Mouse (Mus musculus) hindbrain, embryonic 10.5 days (tissue): ENCODE measurements at regions not wholly inside any gene's neighbourhood (a gene's known extent, or its start where the extent isn't known, plus 50 kb on each side); places are given as distances from the start of the nearest gene placed in this dataset.

ENCODE experiments used
- DNase-seq: peaks from one replicate; pipeline ENCODE4 v3.0.0-alpha.2; 2017; ENCODE audit warnings: low spot score
- H3K27ac ChIP-seq: fragments of 300-500 bp; sonication (generic); 2 replicates; pipeline ENCODE4 v1.5.1; 2016; ENCODE audit warnings: mild to moderate bottlenecking, moderate library complexity
- H3K27me3 ChIP-seq: fragments of 300-500 bp; sonication (generic); 2 replicates; pipeline ENCODE4 v1.6.1; 2016; ENCODE audit warnings: mild to moderate bottlenecking; ENCODE audit not compliant: poor library complexity, insufficient read depth, severe bottlenecking
- H3K36me3 ChIP-seq: fragments of 300-500 bp; sonication (generic); 2 replicates; pipeline ENCODE4 v1.6.1; 2016; ENCODE audit warnings: mild to moderate bottlenecking, moderate library complexity
- H3K4me1 ChIP-seq: fragments of 300-500 bp; sonication (generic); replicated peaks from 2 replicates; pipeline ENCODE4 v1.6.1; 2016; ENCODE audit warnings: mild to moderate bottlenecking
- H3K4me3 ChIP-seq: fragments of 300-500 bp; sonication (generic); 2 replicates; pipeline ENCODE4 v1.5.1; 2016; ENCODE audit warnings: mild to moderate bottlenecking, moderate library complexity
- H3K9me3 ChIP-seq: fragments of 300-500 bp; sonication (generic); 2 replicates; pipeline ENCODE4 v1.6.1; 2016; ENCODE audit warnings: mild to moderate bottlenecking, moderate library complexity
- WGBS: fragments of 180-500 bp; shearing (Covaris S2); methylation state at CpG from one replicate; pipeline ENCODE4 v1.1.7; 2016; 5-methylcytosine and 5-hydroxymethylcytosine counted together

GRCm38 (mm10) chr13:28520127-28520482, 262.8 kb downstream of the Gm11361 start:
- 77% methylated on average over 1 of the region's 1 CpGs for WGBS
- Histone ChIP-seq H3K4me1 (peaks cover 15% of the 10 kb centered on the region; the same call in 1 of the 2 replicates), H3K27me3 (no peaks in the 10 kb centered on the region), H3K27ac (no peak overlapping the region), H3K4me3 (no peak overlapping the region), H3K9me3 (no peaks in the 10 kb centered on the region), H3K36me3 (no peaks in the 10 kb centered on the region)
- no peak for DNase-seq

DNA sequence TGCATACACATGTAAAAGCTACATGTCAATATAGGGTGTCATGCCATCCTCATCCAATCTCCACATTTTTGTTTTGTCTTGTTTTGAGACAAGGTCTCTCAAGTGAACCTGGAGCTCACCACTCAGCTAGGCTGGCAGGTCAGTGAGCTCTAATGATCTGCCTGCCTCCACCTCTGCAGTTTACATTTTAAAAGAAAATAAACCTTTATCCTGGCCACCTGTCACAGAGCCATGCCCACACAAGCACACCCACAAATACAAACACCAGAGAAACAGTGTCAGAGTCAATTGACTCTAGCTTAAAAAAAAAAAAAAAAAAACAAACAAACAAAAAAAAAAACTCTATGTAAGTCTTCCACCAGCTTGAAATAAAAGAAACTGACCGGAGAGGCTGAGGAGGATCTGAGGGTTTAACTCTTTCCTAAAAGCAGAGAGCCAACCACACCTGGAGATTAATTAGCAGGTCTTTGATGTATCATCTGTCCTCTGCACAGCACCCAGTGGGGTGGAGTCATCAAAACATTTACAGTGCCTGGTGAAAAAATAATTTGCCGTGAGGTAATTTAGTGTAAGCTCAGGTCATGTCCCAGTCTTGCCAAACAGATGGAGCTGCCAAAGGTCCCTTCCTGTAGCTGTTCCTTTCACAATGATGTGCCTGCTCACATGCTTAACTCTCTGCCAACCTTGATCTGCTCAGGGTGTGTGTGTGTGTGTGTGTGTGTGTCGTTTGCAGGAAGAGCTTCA, 262.2 kb downstream of the Gm11361 start:
- Histone ChIP-seq H3K4me1 (peaks cover 15% of the 10 kb centered on the region; the same call in 1 of the 2 replicates), H3K9me3 (no peaks in the 10 kb centered on the region), H3K27me3 (no peaks in the 10 kb centered on the region), H3K27ac (no peak overlapping the region), H3K4me3 (no peak overlapping the region), H3K36me3 (no peaks in the 10 kb centered on the region)
- DNase-seq = no peak
- WGBS = 74% methylated on average over 3 of the region's 3 CpGs

DNA sequence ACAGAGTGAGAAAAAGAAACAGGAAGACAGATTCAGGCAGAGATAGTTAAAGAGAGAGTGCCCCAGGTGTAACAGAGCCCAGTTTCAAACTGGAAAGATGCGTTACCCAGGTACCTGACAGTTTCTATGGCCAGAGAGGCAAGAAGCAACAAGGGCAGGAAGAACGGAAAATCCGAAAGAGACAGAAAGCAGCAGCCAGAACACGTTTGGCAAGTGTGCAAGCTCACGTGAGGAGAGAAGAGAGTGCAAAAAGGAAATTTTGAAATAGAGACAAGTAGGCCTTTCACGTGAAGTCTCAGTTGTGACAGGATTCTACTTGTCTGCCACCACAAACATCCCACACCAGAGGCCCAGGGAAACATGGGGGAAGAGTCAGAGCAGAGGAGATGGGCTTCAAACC, 259.8 kb downstream of the Gm11361 start:
- H3K9me3 ChIP-seq = no peaks in the 10 kb centered on the region
- DNase-seq = no peak
- H3K36me3 ChIP-seq = no peaks in the 10 kb centered on the region
- no peak overlapping the region for H3K4me3 ChIP-seq
- H3K4me1 ChIP-seq = peaks cover 15% of the 10 kb centered on the region; the same call in 1 of the 2 replicates
- 84% methylated on average over 6 of the region's 6 CpGs for WGBS
- 0 out of 2 replicates have a peak overlapping the region, but pooled peaks have one; percentile 56 for H3K27ac ChIP-seq
- no peaks in the 10 kb centered on the region for H3K27me3 ChIP-seq

DNA sequence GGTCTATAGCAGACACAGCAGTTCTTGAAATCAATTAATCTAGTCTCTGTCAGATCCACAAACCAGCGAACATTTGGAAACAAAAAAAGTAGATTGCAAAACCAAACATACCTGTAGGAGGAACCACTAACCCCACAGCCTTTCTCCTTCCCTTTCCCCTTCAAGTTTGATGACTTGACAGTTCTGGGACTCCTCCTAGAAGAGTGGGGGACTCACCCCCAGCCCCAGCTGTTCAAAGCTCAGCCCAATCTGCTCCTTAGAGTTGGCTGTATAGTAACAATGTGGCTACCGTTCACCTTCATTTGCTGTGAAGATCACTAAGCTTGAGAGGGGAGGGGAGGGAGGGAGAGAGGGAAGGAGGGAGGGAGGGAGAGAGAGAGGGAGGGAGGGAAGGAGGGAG, 259.3 kb downstream of the Gm11361 start:
- Histone ChIP-seq H3K27me3 (no peaks in the 10 kb centered on the region), H3K9me3 (no peaks in the 10 kb centered on the region), H3K27ac (0 out of 2 replicates have a peak overlapping the region, but pooled peaks have one; percentile 56), H3K4me3 (no peak overlapping the region), H3K4me1 (peaks cover 15% of the 10 kb centered on the region; the same call in 1 of the 2 replicates), H3K36me3 (no peaks in the 10 kb centered on the region)
- 75% methylated on average over 2 of the region's 2 CpGs for WGBS
- no peak for DNase-seq

DNA sequence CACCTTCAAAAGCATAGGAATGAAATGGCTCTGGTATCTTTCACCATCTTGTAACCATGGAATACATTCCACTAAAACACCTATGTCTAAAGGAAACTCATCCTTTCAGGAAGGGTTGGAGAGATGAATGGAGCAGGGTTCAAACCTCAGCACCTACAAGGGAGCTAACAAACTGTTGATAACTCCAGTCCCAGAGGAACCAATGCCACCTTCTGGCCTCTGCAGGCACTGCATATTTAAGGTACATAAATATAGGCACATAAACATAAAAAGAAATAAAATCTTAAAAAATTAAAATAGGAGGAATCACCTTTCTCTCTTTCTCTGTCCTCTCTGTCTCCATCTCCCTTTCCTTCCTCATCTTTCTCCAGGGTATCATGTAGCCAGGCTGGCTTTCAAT, 256.9 kb downstream of the Gm11361 start:
- no peak for DNase-seq
- no peaks in the 10 kb centered on the region for H3K27me3 ChIP-seq
- no peaks in the 10 kb centered on the region for H3K9me3 ChIP-seq
- no peaks in the 10 kb centered on the region for H3K36me3 ChIP-seq
- H3K27ac ChIP-seq = no peak overlapping the region
- H3K4me1 ChIP-seq = peaks cover 15% of the 10 kb centered on the region; the same call in 1 of the 2 replicates
- no peak overlapping the region for H3K4me3 ChIP-seq

DNA sequence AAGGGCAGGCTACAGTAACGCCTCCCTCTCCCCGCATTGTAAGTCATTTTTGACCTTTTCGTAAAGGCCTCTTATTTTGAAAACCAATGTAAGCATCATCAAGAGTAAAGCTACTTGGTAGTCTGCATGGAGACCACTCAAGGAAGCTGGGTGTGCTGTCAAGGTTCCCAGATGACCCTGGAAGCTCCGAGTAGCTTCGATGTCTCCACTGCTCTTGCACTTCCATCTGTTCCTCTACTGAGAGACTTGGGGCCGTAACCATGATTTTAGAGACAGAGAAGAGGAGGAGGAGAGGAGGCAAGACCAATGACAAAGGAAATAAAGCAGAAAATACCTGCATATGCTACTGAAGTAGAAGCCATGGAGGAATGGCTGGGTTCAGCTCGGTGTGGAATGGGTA, 256.0 kb downstream of the Gm11361 start:
- Histone ChIP-seq H3K27me3 (no peaks in the 10 kb centered on the region), H3K36me3 (no peaks in the 10 kb centered on the region), H3K4me1 (peaks cover 15% of the 10 kb centered on the region; the same call in 1 of the 2 replicates), H3K27ac (no peak overlapping the region), H3K9me3 (no peaks in the 10 kb centered on the region), H3K4me3 (no peak overlapping the region)
- DNase-seq = no peak
- 95% methylated on average over 7 of the region's 7 CpGs for WGBS

- 0 out of 2 replicates have a peak, but pooled peaks cover 11% of the 10 kb centered on the region for H3K4me1 ChIP-seq
- no peaks in the 10 kb centered on the region for H3K27me3 ChIP-seq
- no peak overlapping the region for H3K4me3 ChIP-seq
- H3K27ac ChIP-seq = no peak overlapping the region
- H3K9me3 ChIP-seq = no peaks in the 10 kb centered on the region
- 88% methylated on average over 11 of the region's 11 CpGs for WGBS
- DNase-seq = no peak
- H3K36me3 ChIP-seq = no peaks in the 10 kb centered on the region
Measured at GRCm38 (mm10) chr13:28512573-28513334, 255.4 kb downstream of the Gm11361 start.

- Histone ChIP-seq H3K27ac (no peak overlapping the region), H3K9me3 (no peaks in the 10 kb centered on the region), H3K36me3 (peaks cover 15% of the 10 kb centered on the region), H3K4me3 (no peak overlapping the region), H3K27me3 (no peaks in the 10 kb centered on the region), H3K4me1 (0 out of 2 replicates have a peak, but pooled peaks cover 4% of the 10 kb centered on the region)
- no peak for DNase-seq
- WGBS = 70% methylated on average over 2 of the region's 2 CpGs
Measured at GRCm38 (mm10) chr13:28508184-28508583, 250.9 kb downstream of the Gm11361 start.

- Histone ChIP-seq H3K4me3 (no peak overlapping the region), H3K4me1 (0 out of 2 replicates have a peak, but pooled peaks cover 4% of the 10 kb centered on the region), H3K36me3 (peaks cover 19% of the 10 kb centered on the region), H3K27me3 (no peaks in the 10 kb centered on the region), H3K27ac (no peak overlapping the region), H3K9me3 (no peaks in the 10 kb centered on the region)
- WGBS = 86% methylated on average over 5 of the region's 5 CpGs
- no peak for DNase-seq
Measured at GRCm38 (mm10) chr13:28507783-28508182, 250.5 kb downstream of the Gm11361 start.

DNA sequence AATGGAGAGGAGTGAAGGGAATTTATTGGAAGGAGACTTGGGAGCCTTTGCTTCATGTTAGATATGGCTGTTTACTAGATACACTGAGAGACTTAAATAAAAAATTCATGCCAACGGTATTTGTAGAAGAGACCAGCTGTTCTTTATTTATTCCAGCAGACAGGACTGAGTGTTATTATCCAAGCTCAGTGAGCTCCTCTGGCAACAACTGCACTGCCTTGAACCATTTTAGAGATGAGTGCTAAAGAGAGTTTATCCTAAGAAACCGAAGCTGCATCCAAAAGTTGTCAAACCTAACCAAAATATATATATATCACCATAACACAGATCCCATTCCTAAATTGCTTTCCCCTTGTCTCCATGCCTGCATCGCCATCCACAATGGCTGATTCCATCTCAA, 247.0 kb downstream of the Gm11361 start:
- H3K4me3 ChIP-seq = no peak overlapping the region
- H3K27ac ChIP-seq = no peak overlapping the region
- 92% methylated on average over 3 of the region's 3 CpGs for WGBS
- DNase-seq = no peak
- H3K27me3 ChIP-seq = no peaks in the 10 kb centered on the region
- no peaks in the 10 kb centered on the region for H3K9me3 ChIP-seq
- H3K4me1 ChIP-seq = peaks cover 12% of the 10 kb centered on the region
- H3K36me3 ChIP-seq = peaks cover 20% of the 10 kb centered on the region

GRCm38 (mm10) chr13:28502171-28502570, 244.8 kb downstream of the Gm11361 start:
- H3K27ac ChIP-seq = 0 out of 2 replicates have a peak overlapping the region, but pooled peaks have one; percentile 29
- peak; percentile 9 for DNase-seq

DNA sequence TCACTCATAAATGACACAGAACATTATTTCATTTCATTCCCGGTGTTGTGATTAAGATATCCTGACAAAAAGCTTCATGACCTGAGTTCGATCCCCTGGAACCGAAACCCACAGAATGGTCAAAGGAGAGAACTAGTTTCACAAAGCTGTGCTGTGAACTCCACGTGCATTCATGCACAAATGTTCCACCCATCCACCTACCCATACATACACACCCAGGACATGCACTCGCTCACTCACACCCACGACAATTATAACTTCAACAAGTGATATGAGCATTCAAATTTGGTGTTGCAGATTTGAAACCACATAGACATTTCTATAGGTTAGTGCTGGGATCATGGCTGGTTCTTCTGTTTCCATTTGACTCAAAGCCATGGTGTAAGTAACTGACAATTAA, 243.4 kb downstream of the Gm11361 start:
- H3K4me3 ChIP-seq = no peak overlapping the region
- DNase-seq = no peak
- no peak overlapping the region for H3K27ac ChIP-seq
- H3K27me3 ChIP-seq = no peaks in the 10 kb centered on the region
- H3K4me1 ChIP-seq = peaks cover 11% of the 10 kb centered on the region
- H3K9me3 ChIP-seq = no peaks in the 10 kb centered on the region
- H3K36me3 ChIP-seq = peaks cover 20% of the 10 kb centered on the region
- 97% methylated on average over 6 of the region's 6 CpGs for WGBS

More at GRCm38 (mm10) chr13:28502171-28502570, 244.8 kb downstream of the Gm11361 start:
- H3K4me3 ChIP-seq = no peak overlapping the region
- H3K36me3 ChIP-seq = peaks cover 20% of the 10 kb centered on the region
- H3K9me3 ChIP-seq = no peaks in the 10 kb centered on the region
- H3K27me3 ChIP-seq = no peaks in the 10 kb centered on the region
- WGBS = 60% methylated on average over 2 of the region's 2 CpGs
- H3K4me1 ChIP-seq = peaks cover 12% of the 10 kb centered on the region

GRCm38 (mm10) chr13:28497483-28497882, 240.2 kb downstream of the Gm11361 start:
- no peak overlapping the region for H3K4me3 ChIP-seq
- no peaks in the 10 kb centered on the region for H3K36me3 ChIP-seq
- H3K9me3 ChIP-seq = no peaks in the 10 kb centered on the region
- no peak overlapping the region for H3K27ac ChIP-seq
- H3K27me3 ChIP-seq = no peaks in the 10 kb centered on the region
- peaks cover 6% of the 10 kb centered on the region for H3K4me1 ChIP-seq
- WGBS = 87% methylated on average over 4 of the region's 4 CpGs
- DNase-seq = no peak
